In the genomic region with DNA sequence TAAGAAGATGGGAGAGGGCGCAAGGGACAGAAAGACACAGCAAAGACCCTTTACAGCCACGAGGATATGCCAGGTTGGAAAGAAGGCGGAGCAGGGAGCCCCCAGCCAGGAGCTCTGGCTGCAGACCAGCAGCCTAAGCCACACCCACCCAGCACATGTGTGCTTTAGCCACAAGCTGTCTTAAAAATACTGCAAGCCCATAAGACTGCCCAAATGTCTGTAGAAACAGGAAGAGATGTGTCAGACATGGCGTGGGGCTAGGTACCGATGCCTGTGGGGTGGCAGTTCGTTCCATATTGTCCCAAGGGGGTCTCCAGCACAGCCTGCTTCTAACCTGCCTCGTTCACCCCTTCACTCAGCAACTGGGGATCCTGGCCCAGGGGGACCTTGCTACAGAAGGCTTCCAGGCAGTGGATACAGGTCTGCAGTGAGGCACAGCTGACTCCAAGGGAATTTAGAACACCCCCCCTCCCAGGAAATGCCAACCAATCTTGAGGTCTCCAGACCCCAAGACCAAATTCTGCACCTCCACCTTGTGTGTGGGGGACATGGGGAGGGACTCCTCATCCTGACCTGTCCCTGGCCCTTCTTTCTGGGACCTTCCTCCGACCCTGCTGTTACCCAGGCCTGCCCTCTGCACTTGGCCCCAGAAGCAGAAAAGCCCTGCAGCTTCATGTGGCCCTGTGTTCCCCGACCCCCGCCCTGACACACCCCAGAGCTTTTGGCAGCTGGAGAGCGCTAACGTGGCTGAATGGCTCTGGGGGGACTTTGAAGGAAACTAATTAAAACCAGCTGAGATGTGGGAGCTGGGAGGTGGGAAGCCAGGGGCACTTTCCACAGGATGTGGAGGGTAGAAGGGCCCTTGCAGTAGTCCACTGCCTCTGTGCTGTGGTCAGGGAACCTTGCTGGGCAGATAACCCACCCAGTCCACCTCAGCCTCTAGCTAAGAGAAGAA, we compare ENCODE assay signal across 13 mouse cellular contexts. TPM values are rescaled to one million over a fixed set of nuclear protein-coding genes. Genes with fewer than 3 reads are reported as not detected.
DNase-seq lines count a peak whose midpoint lies in the region; ATAC-seq and TF ChIP-seq lines count a peak whose summit lies in the region.
"Had no signal": no experiment of that assay in that cellular context is flagged by ENCODE, and none has a peak within 500 bp of the region (broad histone marks: within the 10 kb centered on the region; RNA-seq: fewer than 3 reads in every experiment).

No protein-coding gene starts in this region.

- TF ChIP-seq CTCF in midbrain, postnatal 0 days (IDR thresholded peaks at IDR 0.05): no peak

- H3K27me3 ChIP-seq in forebrain, embryonic 14.5 days (replicated peaks; ENCODE audit: control insufficient read depth, insufficient read depth, low read length): no peaks in the 10 kb centered on the region
- H3K27me3 ChIP-seq in forebrain, embryonic 16.5 days (replicated peaks; ENCODE audit: control insufficient read depth, insufficient read depth, low read length): no peaks in the 10 kb centered on the region
- no peaks in the 10 kb centered on the region for H3K27me3 ChIP-seq in midbrain, embryonic 10.5 days (ENCODE audit: low read depth, poor library complexity, severe bottlenecking)
- H3K27me3 ChIP-seq in midbrain, postnatal 0 days (ENCODE audit: insufficient read depth, low read length): no peaks in the 10 kb centered on the region
- no peaks in the 10 kb centered on the region for H3K27me3 ChIP-seq in embryonic facial prominence, embryonic 15.5 days
- H3K27me3 ChIP-seq: forebrain, embryonic 13.5 days had no signal

- H3K9ac ChIP-seq in forebrain, embryonic 14.5 days (ENCODE audit: low read length): no peak overlapping the region
- no peak overlapping the region for H3K9ac ChIP-seq in forebrain, embryonic 16.5 days (replicated peaks; ENCODE audit: low read depth, low read length)
- H3K9ac ChIP-seq in midbrain, postnatal 0 days (replicated peaks; ENCODE audit: low read length, poor library complexity, severe bottlenecking): no peak overlapping the region
- H3K9ac ChIP-seq in embryonic facial prominence, embryonic 15.5 days: no peak overlapping the region
- H3K9ac ChIP-seq: forebrain, embryonic 13.5 days had no signal

- no peak overlapping the region for H3K4me2 ChIP-seq in forebrain, embryonic 14.5 days (ENCODE audit: low read length)
- H3K4me2 ChIP-seq in forebrain, embryonic 16.5 days (ENCODE audit: low read length): no peak overlapping the region
- no peak overlapping the region for H3K4me2 ChIP-seq in midbrain, postnatal 0 days (ENCODE audit: low read depth, low read length, poor library complexity, severe bottlenecking)
- H3K4me2 ChIP-seq in embryonic facial prominence, embryonic 15.5 days (replicated peaks): peak overlapping the region; percentile 15
- H3K4me2 ChIP-seq: forebrain, embryonic 13.5 days had no signal

- 41% methylated on average over 12 of the region's 12 CpGs for WGBS in forebrain, embryonic 14.5 days
- 41% methylated on average over 12 of the region's 12 CpGs for WGBS in forebrain, embryonic 16.5 days
- 46% methylated on average over 12 of the region's 12 CpGs for WGBS in midbrain, embryonic 10.5 days
- WGBS in midbrain, postnatal 0 days: 46% methylated on average over 12 of the region's 12 CpGs
- WGBS in embryonic facial prominence, embryonic 15.5 days: 20% methylated on average over 12 of the region's 12 CpGs

- DNase-seq in forebrain, embryonic 14.5 days (ENCODE audit: low spot score): peak; percentile 32
- no peak for DNase-seq in midbrain, embryonic 10.5 days (ENCODE audit: low spot score)
- DNase-seq in midbrain, postnatal 0 days (ENCODE audit: low spot score): no peak
- DNase-seq in retina, embryonic 14.5 days (ENCODE audit: low spot score): no peak
- DNase-seq: cerebellum, postnatal 14 days; liver; lung, postnatal 4 days; thymus, postnatal 25 days had no signal

- no peaks in the 10 kb centered on the region for H3K36me3 ChIP-seq in forebrain, embryonic 14.5 days (ENCODE audit: control insufficient read depth, insufficient read depth, low read length)
- H3K36me3 ChIP-seq in forebrain, embryonic 16.5 days (ENCODE audit: control insufficient read depth, insufficient read depth): no peaks in the 10 kb centered on the region
- H3K36me3 ChIP-seq in midbrain, embryonic 10.5 days: no peaks in the 10 kb centered on the region
- no peaks in the 10 kb centered on the region for H3K36me3 ChIP-seq in midbrain, postnatal 0 days (ENCODE audit: insufficient read depth, low read length)
- H3K36me3 ChIP-seq in embryonic facial prominence, embryonic 15.5 days: no peaks in the 10 kb centered on the region

- H3K4me3 ChIP-seq in forebrain, embryonic 14.5 days (ENCODE audit: low read depth, low read length): no peak overlapping the region
- no peak overlapping the region for H3K4me3 ChIP-seq in forebrain, embryonic 16.5 days (replicated peaks; ENCODE audit: low read length)
- H3K4me3 ChIP-seq in midbrain, embryonic 10.5 days: no peak overlapping the region
- H3K4me3 ChIP-seq in midbrain, postnatal 0 days (ENCODE audit: low read depth, low read length): no peak overlapping the region
- no peak overlapping the region for H3K4me3 ChIP-seq in embryonic facial prominence, embryonic 15.5 days (replicated peaks)
- H3K4me3 ChIP-seq: forebrain, embryonic 13.5 days had no signal

- ATAC-seq in forebrain, embryonic 14.5 days: no peak
- no peak for ATAC-seq in forebrain, embryonic 16.5 days
- ATAC-seq in midbrain, postnatal 0 days (ENCODE audit: low FRiP score): no peak
- peak; percentile 43; the same call in 1 of the 2 replicates for ATAC-seq in embryonic facial prominence, embryonic 15.5 days (ENCODE audit: insufficient number of reproducible peaks, low FRiP score, low TSS enrichment, low read depth)
- peak; percentile 69 for ATAC-seq in megakaryocyte progenitor cell, adult 5-6 weeks (replicated peaks; ENCODE audit: poor library complexity)
- ATAC-seq in CD4-positive, CD25-positive, alpha-beta regulatory T cell, adult 4 months: no peak
- ATAC-seq: forebrain, embryonic 13.5 days had no signal

- no peak overlapping the region for H3K27ac ChIP-seq in forebrain, embryonic 14.5 days (ENCODE audit: low read depth, low read length)
- H3K27ac ChIP-seq in forebrain, embryonic 16.5 days (ENCODE audit: low read length): no peak overlapping the region
- H3K27ac ChIP-seq in midbrain, embryonic 10.5 days (replicated peaks): peak overlapping the region; percentile 49
- H3K27ac ChIP-seq in midbrain, postnatal 0 days (ENCODE audit: low read depth, low read length): no peak overlapping the region
- peak overlapping the region; percentile 66 for H3K27ac ChIP-seq in embryonic facial prominence, embryonic 15.5 days (replicated peaks)
- H3K27ac ChIP-seq: forebrain, embryonic 13.5 days had no signal

- no peaks in the 10 kb centered on the region for H3K4me1 ChIP-seq in forebrain, embryonic 14.5 days (ENCODE audit: control insufficient read depth, insufficient read depth, low read length)
- no peaks in the 10 kb centered on the region for H3K4me1 ChIP-seq in forebrain, embryonic 16.5 days (replicated peaks; ENCODE audit: control insufficient read depth, insufficient read depth, low read length)
- peaks cover 11% of the 10 kb centered on the region for H3K4me1 ChIP-seq in midbrain, embryonic 10.5 days
- H3K4me1 ChIP-seq in midbrain, postnatal 0 days (ENCODE audit: insufficient read depth, low read length): no peaks in the 10 kb centered on the region
- peaks cover 27% of the 10 kb centered on the region for H3K4me1 ChIP-seq in embryonic facial prominence, embryonic 15.5 days

- no peaks in the 10 kb centered on the region for H3K9me3 ChIP-seq in forebrain, embryonic 14.5 days (replicated peaks; ENCODE audit: control insufficient read depth, low read length)
- no peaks in the 10 kb centered on the region for H3K9me3 ChIP-seq in forebrain, embryonic 16.5 days (ENCODE audit: control insufficient read depth, low read length)
- no peaks in the 10 kb centered on the region for H3K9me3 ChIP-seq in midbrain, embryonic 10.5 days (replicated peaks)
- no peaks in the 10 kb centered on the region for H3K9me3 ChIP-seq in midbrain, postnatal 0 days (ENCODE audit: low read length)
- H3K9me3 ChIP-seq in embryonic facial prominence, embryonic 15.5 days (replicated peaks): no peaks in the 10 kb centered on the region
- H3K9me3 ChIP-seq: forebrain, embryonic 13.5 days had no signal

RNA-seq across cellular contexts. Expression of gene Zfpm1, which starts 35.4 kb away (rescaled TPM):
- 0.41 and 0.47 TPM in 2 replicates for polyA plus RNA-seq in forebrain, embryonic 14.5 days (2014; fragmentation: Nextera tagmentation; extraction: Ambion mirVana)
- polyA plus RNA-seq in forebrain, embryonic 16.5 days (2015; fragmentation: Nextera tagmentation; extraction: Ambion mirVana): 0.41 and 0.65 TPM in 2 replicates
- 1.3 and 1.5 TPM in 2 replicates for polyA plus RNA-seq in midbrain, embryonic 10.5 days (2016; fragmentation: Nextera tagmentation; extraction: Ambion mirVana)
- total RNA-seq in midbrain, postnatal 0 days (2014; rRNA removed): 19.6 and 28.6 TPM in 2 replicates
- polyA plus RNA-seq in midbrain, postnatal 0 days (2015; fragmentation: Nextera tagmentation; extraction: Ambion mirVana): 1.2 TPM in 2 replicates
- polyA plus RNA-seq in embryonic facial prominence, embryonic 15.5 days (2015; fragmentation: Nextera tagmentation; extraction: Ambion mirVana): 1.4 and 1.6 TPM in 2 replicates
- 12.2 and 21.6 TPM in 2 replicates for total RNA-seq in megakaryocyte progenitor cell, adult 5-6 weeks (2015)
- 9.9 and 20.3 TPM in 2 replicates for total RNA-seq in megakaryocyte progenitor cell, adult 5-6 weeks (2017)
- under 1 TPM; 0.46 to 0.82 TPM for polyA plus RNA-seq in CD4-positive, CD25-positive, alpha-beta regulatory T cell, adult 4 months (2017; shearing (Covaris generic))

Comparison
In these comparisons a context has a peak if more than half of its experiments do, and no peak if none do; other contexts are left out.
1. H3K27ac ChIP-seq: peak in midbrain, embryonic 10.5 days (single experiment) and embryonic facial prominence, embryonic 15.5 days (single experiment); none in forebrain, embryonic 14.5 days (single experiment), forebrain, embryonic 16.5 days (single experiment) and midbrain, postnatal 0 days (single experiment).
2. ATAC-seq: peak in embryonic facial prominence, embryonic 15.5 days (single experiment) and megakaryocyte progenitor cell, adult 5-6 weeks (single experiment); none in forebrain, embryonic 14.5 days (single experiment), forebrain, embryonic 16.5 days (single experiment), midbrain, postnatal 0 days (single experiment) and CD4-positive, CD25-positive, alpha-beta regulatory T cell, adult 4 months (single experiment).